Mouse (Mus musculus): ENCODE measurements at regions not wholly inside any gene's neighbourhood (a gene's known extent, or its start where the extent isn't known, plus 50 kb on each side); places are given as distances from the start of the nearest gene placed in this dataset.

- TF ChIP-seq EP300 (optimal IDR thresholded peaks at IDR 0.05) (no peak), CTCF (IDR thresholded peaks at IDR 0.05; ENCODE audit: low read depth) (no peak)
Measured at GRCm38 (mm10) chr16:24225090-24225489, 168.2 kb upstream of the Lpp start.

Data from stomach, postnatal 0 days (tissue).